Mouse (Mus musculus) CH12.LX (cell line): Measurements from ENCODE around the gene Abtb2.

Experiments
- CTCF ChIP-seq, 2 experiments: IDR thresholded peaks in 1 of 2; conservative IDR thresholded peaks in 1 of 2; 2 replicates each; pipeline ENCODE4 v1.5.1; 2011 to 2012; ENCODE audit warnings: low read depth in 2 of 2, low read length in 2 of 2, improper control_type of control experiment in 1 of 2, inconsistent platforms in 1 of 2, mild to moderate bottlenecking in 1 of 2, moderate library complexity in 1 of 2
- ELF1 ChIP-seq: IDR thresholded peaks from 2 replicates; pipeline ENCODE4 v1.6.1; 2014; ENCODE audit warnings: low read depth, mild to moderate bottlenecking, inconsistent platforms, low read length, improper control_type of control experiment
- HCFC1 ChIP-seq: IDR thresholded peaks from 2 replicates; pipeline ENCODE4 v1.6.1; 2012; ENCODE audit warnings: low read depth, mild to moderate bottlenecking, inconsistent platforms, low read length, improper control_type of control experiment
- MAFK ChIP-seq: IDR thresholded peaks from 2 replicates; pipeline ENCODE4 v1.6.1; 2011; ENCODE audit warnings: low read length, improper control_type of control experiment; ENCODE audit not compliant: insufficient replicate concordance
- MAX ChIP-seq: IDR thresholded peaks from 2 replicates; pipeline ENCODE4 v1.6.1; 2011; ENCODE audit warnings: low read length, improper control_type of control experiment
- POLR2A ChIP-seq: IDR thresholded peaks from 2 replicates; pipeline ENCODE4 v1.6.1; 2011; ENCODE audit warnings: low read depth, mild to moderate bottlenecking, improper control_type of control experiment, low read length
- RCOR1 ChIP-seq: conservative IDR thresholded peaks from 2 replicates; pipeline ENCODE4 v1.6.1; 2012; ENCODE audit warnings: low read depth, mild to moderate bottlenecking, inconsistent platforms, low read length, improper control_type of control experiment
- USF1 ChIP-seq: IDR thresholded peaks from 2 replicates; pipeline ENCODE4 v1.6.1; 2014; ENCODE audit warnings: low read depth, mild to moderate bottlenecking, inconsistent platforms, low read length, improper control_type of control experiment

DNA sequence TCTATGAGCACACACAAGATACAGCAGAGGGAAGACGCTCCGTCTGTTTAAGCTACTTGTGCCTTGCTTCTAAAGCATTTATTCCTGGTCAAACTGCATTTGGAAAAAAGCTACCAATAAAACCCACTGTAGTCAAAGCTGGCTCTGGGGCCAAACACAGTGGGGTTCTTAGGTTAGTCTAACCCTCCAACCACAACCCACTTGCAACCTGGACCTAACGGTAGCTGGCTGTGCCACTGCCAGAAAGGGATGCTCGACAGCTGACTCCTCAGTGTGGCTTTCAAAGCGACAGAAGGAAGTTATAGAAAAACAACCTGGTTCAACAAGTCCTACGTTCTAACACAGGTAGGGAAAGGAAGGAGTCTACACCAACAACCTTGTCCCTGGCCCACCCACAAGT lies 165.3 kb downstream of the Abtb2 start:
- TF ChIP-seq CTCF (conservative IDR thresholded peaks at IDR 0.05 in 1 of 2, IDR thresholded peaks at IDR 0.05 in 1 of 2; ENCODE audit: low read depth in 2 of 2, low read length in 2 of 2) (no peak), POLR2A (no peak), HCFC1 (no peak), MAX (no peak), MAFK (no peak), RCOR1 (no peak), USF1 (no peak), ELF1 (no peak)
